Mouse (Mus musculus) fat pad, adult 2 months (tissue): Measurements from ENCODE around the gene Clcn5.

Experiments used
- DNase-seq: peaks from one replicate; pipeline ENCODE4 v3.0.0-alpha.2; 2011; ENCODE audit warnings: low read depth, low spot score; ENCODE audit errors: extremely low read depth

Clcn5 gene

DNA sequence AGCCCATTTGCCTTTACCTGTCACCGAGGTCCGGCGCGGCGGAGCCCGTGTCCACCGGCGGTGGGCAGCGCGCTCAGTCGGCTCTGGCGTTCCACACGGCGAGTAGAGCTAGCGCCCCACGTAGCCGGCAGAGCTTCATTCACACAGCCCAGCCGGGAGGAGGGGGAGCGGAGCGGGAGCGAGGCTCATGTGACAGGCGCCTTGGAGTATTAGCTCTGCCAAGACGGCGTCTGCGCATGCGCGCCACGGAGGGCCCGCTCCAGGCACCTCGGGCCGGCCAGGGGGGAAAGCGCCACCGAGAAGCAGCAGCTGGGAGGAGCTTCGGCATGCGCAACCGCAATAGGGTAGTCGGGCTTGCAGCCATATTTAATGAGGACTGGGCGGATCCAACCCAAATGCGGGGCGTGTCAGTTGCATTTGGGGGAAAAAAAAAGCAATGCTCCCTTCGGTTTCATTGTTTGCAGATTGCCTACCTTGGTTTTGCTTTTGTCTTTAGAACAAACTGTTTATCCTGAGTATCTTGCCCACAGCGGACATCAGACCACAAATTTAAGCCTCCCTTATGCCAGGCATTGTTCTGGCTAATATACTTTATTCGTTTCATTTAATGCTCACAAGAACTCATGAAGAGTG lies at the start of gene Clcn5:
Gene Clcn5, minus strand, starts transcription at position 270 of the 633 bp plus-strand sequence.
- no peak for DNase-seq

DNA sequence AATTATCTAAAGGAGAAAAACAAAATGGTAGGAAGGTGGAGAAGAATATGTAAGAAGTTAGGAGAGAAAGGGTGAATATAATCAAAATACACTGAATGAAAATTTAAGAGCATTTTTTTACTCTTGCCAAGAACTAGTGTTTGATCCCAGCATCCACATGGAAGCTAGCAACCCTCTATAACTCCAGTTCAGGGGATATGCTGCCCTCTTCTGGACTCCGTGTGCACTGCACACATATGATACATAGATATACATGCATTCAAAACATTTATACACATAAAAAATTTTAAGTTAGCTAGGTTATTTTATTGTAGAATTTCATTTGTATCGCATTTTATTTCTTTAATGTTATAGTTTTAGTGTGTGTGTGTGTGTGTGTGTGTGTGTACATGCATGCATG lies 6.3 kb upstream of the Clcn5 start:
- DNase-seq: no peak

DNA sequence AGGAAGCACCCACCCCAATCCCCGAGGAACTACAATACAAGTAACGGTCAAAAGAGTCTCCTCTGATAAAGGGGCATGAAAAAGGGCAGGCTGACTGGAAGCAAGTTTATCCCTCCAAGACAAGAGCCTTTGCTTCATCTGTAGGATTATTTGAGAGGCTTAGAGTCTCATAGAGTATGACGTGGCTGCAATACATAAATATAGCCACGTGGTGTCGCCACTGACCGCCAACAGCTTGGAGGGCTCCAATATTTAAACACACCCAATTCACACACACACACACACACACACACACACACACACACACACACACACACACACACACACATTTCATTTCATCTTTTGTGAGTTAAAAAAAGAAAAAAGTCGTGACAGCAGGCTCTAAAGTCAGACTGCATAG lies 3.1 kb upstream of the Clcn5 start:
- no peak for DNase-seq

DNA sequence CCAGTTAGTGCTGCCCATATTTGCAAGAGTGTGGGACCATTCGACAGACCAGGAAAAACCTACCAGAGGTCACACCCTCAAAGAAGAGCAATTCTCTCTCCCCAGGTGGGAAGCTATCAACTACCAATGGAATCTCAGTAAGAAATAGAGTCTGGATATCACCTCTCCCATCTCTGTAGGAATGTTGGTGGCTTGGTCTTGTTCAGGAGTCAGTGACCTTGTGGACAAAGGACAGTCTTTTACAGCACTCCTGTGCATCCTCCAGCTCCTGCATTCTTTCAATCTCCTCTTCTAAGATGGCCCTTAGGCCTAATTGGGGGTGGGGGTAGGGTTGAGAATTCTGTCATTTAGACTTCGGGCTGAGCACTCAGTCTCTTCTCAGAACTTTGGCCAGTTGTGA lies 1.4 kb upstream of the Clcn5 start:
- DNase-seq: no peak

DNA sequence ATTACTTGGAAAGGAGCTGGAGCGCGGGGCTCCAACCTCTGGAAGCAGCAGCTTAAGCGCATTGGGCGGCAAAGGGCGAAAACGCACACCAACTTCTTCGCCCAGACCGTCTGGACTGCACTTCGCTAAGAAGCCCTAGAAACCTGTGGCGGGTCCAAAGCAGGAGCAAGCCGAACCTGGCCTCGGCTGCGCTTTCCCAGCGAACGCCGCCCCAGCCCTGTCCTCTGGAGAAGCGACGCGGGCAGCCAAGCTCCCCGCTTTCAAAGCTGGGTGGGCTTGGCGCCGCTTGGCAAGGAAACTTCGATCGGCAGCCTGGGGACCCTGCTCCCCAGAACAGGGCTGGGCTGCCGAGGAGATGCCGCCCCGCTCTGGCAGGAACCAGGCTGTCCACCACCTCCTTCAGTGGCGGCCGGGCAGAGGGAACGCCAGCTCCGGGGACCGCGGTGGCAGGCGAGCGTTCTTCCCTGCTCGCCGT lies 570 bp downstream of the Clcn5 start:
- DNase-seq: no peak

DNA sequence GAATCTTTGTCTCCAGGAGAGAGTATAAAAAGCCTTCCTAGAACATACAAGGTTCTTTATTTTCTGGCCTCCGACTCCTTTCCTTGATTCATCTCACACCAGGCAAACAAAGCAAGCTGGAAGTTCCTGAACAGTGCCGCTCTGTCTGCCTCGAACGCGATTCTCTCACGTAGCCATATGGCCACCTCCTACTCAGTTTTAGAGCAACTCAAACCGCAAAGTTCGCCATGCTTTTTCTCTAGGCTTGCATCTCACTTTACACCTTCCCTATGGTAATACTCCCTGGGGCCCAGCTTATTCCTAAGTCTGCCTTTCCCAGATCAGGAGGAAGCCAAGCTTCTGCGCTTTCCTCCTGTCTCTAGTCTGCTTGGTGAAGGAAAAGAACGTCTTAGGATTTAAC lies 4.0 kb downstream of the Clcn5 start:
- no peak for DNase-seq

DNA sequence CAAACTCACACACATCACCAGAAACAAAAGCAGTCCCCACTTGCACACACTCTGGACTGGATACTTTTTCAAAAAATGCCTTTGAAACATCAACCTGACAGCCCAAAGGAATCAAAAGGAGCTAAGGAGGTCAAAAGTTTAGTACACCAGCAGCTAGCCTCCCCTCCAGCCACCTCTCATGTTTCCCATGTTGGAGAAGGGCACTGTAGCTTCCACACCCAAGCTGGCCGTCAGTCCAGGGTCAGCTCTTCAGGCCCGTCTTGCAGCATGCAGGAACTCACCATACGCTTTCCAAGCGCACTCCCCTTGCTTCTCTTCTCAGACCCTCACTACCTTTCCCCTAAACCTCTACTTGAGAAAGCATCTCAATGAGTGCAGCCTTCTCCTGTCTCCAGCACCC lies 4.5 kb downstream of the Clcn5 start:
- DNase-seq: no peak

DNA sequence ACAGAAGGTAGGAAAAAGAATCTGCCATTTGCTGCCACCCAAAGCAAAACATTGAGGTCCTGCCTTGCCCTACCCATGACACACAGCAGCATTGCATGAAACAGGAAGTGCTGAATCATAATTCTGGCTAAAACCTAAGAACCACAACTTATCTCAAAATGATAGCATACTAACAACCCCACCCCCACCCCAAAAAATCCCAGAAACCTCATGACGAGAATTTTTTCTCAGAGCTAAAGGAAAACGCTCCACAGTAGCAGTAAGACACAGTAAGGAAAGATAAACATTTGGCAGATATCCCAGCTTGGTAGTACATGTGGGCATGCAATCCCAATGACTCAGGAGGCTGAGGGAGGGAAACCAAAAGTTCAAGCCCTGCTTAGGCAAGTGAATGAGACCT lies 10.9 kb downstream of the Clcn5 start:
- DNase-seq: no peak

DNA sequence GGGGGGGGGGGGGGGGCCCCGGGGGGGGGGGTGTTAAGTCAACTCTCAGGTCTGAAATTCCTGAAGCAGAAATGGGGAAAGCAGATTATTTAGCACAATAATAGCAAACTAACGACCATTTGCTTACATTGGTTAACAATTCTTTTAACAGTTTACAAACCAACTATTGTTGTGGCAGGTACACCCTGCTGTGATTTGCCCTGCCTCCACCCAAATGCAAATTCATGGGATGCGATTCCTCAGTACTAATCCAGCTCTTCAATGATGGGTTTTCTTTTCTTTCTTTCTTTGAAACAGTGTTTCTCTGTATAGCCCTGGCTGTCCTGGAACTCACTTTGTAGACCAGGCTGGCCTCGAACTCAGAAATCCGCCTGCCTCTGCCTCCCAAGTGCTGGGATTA lies 12.3 kb downstream of the Clcn5 start:
- DNase-seq: no peak

DNA sequence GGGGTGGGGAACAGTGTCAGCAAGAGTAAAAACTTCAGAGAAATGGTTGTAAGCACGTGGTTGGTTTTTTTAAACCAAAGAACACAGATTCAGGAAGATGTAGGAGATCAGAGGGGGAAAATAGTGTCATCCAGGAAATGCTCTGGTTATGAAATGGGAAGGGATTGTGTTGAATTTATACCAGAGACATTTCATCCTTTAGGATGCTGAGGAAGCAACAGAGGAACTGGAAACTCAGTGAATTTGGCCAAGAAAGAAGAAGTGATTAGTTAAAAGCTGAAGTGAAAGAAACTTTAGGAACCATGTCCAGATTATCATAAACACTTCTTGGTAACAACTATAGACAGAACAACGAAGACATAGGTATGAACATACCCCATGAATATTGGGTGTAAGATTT lies 26.2 kb downstream of the Clcn5 start:
- no peak for DNase-seq

DNA sequence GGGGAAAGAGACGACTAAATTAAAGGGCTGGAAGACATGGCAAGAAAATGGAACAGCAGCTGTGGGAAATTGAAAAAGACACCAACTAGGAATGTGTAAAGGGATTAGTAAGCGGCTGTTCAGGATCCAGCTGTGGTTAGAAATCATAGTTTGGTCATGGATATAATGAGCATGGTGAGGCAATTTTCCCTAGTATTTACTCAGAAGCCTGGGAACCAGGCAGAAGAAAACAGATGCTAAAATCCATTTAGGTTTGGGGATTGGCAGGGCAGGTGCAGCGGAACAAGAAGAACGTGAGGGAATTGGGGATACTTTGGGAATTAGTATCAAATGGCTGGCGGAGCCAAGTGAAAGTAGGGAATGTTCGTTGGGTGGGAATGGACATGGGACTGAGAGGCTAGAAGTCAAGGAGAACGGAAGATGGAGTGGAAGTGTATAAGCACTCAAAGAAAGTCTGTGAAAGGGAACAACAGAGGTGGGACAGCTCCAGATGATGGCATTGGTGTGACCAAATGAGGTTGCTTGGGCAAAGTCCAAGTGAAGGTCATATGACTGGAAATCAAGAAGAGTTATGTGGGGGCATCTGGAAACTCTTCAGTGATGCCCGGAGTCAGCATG lies 26.9 kb downstream of the Clcn5 start:
- no peak for DNase-seq

DNA sequence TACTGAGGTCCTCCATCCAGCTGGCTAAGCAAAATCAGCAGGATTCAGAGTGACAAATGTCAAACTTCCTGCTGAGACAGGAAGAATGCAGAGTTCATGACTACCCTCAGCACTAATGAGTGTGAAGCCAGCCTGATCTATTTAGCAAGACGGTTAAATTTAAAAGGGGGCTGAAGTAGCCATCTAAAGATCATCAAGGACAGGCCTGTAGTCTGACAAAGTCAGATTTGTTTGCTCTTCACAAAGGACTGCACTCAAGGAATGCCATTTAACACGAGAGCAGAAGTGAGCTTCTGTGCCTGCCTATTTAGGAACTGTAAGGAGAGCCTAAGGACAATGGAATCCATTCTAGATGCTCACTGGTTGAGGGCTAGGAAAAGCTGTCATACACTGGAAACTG lies 30.2 kb downstream of the Clcn5 start:
- DNase-seq: no peak

DNA sequence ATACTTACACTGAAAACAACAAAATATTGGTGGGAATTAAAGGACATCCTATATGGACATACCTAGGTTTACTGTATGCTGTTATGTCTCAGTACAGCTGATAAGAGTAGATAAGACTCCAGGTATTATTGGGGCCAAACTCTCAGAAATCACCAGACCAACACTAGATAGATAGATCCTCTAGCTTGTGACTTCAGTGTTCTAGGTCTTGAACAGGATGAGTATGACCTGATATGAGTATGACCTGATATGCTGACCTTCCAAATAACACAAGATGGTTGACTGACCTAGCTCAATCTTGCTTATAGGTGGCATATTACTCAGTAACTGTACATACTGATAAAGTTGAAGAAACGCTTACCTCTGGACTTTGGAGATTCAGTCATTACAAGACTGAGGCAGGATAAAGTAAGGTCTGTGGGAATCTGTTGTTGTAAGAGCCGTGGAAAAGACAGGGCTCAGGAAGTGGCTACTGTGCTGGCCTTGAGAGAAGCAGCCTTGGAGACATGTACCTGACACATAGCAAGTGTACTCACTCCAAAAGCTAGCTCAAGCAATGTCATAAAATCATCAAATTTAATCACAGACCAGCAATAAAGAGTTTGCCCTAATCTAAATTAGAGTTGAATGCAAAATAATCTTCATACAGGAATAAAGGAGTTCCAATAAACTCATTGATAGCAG lies 32.0 kb downstream of the Clcn5 start:
- DNase-seq: no peak

DNA sequence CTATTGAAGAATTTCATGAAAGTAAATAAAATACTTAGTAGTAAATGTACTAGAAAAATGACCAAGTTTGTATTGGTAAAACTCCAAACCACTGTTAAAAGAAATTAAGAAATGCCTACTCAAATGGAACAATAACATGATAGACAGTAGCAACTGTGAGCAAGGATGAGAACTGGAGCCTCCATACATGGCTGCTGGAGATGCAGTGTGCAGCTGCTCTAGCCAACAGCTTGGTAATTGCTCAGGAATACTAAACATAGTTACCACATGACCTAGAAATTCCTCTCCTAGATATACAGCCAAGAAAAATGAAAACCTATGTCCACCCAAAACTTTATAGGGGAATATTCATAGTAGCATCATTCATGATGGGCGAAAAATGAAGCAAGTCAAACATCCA lies 36.5 kb downstream of the Clcn5 start:
- no peak for DNase-seq

DNA sequence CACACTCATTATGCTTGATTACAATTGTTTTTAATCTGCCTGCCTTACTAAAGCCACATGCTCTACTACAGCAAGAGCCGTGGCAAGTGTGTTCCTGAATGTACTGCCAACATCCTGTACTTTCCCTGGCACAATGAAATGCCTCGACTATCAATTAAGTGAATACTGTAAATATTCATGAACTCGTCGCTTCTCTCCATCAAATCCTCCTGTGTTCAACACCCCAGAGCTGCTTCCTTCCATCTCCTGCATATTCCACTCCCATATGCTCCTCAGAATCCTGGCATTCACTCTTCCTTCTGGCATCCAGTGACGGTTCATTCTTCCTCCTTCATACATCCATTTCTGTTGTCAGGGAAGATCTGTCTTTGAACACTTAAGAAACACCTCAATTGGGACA lies 39.4 kb downstream of the Clcn5 start:
- no peak for DNase-seq

DNA sequence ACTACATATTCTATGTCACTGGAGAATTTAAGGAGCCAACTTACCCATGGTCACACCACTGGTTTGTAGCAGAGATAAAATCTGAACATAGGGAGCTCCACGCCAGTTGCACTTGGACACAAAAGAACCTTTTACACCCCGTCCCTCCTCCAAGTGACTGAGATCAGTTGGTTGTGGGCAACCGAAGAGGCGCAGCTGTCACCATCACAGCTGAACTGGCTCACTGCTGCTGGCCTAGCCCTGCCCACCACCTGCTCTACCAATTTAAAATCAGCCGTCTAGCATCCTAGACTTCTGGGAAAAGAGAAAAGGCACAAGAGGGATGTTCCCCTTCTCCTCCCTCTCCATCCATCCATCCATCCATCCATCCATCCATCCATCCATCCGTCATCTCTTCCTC lies 42.6 kb downstream of the Clcn5 start:
- no peak for DNase-seq

DNA sequence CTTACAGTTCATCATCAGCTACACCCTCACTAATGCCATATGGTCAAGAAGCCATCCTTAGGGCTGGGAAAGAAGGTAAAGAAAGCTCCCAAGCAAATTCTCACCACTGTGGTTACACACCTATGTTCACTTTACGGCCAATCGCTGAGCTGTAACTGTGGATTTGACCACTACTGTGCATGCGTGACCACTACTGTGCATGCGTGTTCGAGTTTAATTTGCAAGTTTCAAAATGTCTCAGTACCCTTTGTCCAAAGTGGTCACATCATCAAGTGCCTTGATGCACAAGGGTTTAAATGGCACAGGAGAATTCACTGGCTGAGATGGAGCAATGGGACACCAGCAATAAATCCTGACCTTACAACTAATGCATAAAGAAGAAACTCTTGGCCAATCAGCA lies 58.0 kb downstream of the Clcn5 start:
- no peak for DNase-seq

DNA sequence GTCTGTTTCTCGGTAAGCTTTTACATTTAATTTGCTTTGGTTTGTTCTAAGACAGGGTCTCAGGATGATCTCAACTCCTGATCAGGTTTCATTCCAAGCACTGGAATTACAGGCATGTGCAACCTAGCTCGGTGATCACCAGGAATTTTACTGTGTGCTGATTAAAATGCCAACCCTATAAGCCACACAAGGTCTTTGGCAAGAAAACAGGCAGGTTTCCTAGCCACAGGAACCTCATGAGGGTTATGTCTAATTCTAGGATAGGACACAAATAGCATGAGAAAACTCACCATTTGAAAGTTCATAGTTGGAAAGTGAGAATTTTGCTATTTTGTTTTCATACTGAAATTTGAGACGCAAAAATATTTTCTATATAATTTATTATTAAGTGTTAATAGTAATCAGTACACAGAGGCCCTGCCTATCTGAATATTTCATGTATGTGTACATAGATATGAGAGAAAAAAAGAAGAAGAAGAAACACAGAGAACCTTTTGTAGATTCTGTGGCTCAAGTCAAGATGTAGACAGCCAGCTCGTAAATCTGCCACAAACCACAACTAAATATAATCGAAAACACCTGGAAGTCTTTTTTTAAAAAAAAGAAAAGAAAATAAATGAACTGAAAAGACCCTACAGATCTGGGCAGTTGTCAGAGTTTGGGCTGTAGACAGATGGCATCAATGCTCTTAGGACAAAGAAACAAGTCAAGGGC lies 58.6 kb downstream of the Clcn5 start:
- no peak for DNase-seq

DNA sequence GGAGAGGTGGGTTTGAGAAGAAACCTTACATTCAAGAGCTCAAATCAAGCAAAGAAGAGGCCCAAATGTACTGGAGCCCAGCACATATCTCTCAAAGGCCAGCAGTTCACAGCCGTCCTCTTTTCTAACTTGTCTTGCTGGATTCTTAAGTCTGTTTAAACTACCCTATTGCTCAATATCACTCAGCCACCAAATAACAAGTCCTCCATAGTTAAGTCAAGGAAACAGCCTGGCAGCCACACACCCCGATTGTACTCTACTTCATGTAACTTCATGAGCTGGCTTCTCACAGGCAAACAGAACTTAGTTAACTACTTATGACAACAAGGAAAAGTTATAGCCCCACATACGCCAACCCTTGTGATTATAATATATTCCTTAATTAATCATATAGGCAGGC lies 59.4 kb downstream of the Clcn5 start:
- peak; percentile 19 for DNase-seq

DNA sequence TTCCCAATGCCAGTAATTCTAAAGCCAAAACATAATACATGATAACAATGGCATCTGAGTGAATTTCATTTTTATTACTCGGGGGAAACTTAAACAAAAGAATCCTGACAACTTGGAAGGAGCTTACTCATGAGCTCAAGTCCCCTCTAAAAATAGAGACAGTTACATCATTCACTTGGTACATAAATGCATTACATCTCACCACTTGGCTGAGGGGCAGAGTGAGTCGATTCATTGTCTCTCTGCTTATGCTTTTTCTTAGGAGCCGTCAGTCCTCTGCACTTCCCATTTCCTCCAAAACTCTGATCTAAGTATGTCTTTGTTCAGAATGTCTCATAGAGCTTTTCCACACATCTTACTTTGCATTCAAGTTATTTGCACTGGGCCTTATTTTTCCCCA lies 63.1 kb downstream of the Clcn5 start:
- DNase-seq: no peak

DNA sequence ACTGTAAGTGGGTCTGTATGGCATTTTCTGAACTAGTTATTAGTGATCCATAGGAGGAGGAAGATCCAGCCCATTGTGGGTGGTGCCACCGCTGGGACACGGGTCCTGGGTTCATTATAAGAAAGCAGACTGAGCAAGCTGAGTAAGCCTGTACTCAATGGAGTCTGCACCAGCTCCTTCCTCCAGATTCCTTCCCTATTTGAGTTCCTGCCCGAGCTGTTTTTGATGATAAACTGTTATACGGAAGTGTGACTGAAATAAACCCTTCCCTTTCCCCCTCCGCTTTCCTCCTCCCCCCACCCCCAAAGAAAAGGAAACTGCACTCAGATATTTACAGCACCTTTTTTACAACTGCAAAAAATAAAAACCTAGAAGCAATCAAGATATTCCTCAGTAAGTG lies 115.1 kb downstream of the Clcn5 start:
- DNase-seq: no peak

DNA sequence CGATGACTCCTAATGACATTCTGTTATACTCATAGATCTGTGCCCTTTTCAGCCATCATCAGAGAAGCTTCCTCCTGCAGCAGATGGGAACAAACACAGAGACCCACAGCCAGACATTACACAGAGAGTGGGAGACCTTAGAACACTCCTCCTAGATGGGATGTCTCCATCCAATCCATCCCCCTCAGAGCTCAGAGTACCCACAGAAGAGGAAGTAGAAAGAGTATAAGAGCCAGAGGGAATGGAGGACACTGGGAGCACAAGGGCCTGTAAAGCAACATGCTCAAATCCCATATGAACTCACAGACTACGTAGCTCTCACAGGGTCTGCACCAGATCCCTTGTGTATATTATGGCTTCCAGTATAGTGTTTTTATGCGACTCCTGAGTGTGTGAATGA lies 115.6 kb downstream of the Clcn5 start:
- no peak for DNase-seq
